Mouse (Mus musculus) limb, embryonic 10.5 days (tissue): ENCODE measurements at regions not wholly inside any gene's neighbourhood (a gene's known extent, or its start where the extent isn't known, plus 50 kb on each side); places are given as distances from the start of the nearest gene placed in this dataset.

Experiments used
- DNase-seq: peaks from one replicate; pipeline ENCODE4 v3.0.0-alpha.2; 2017; ENCODE audit warnings: low spot score
- H3K27ac ChIP-seq: fragments of 300-500 bp; sonication (generic); 2 replicates; pipeline ENCODE4 v1.5.1; 2016; ENCODE audit warnings: mild to moderate bottlenecking
- H3K27me3 ChIP-seq: fragments of 300-500 bp; sonication (generic); 2 replicates; pipeline ENCODE4 v1.6.1; 2016; ENCODE audit warnings: low read depth, mild to moderate bottlenecking; ENCODE audit not compliant: poor library complexity, severe bottlenecking
- H3K36me3 ChIP-seq: fragments of 300-500 bp; sonication (generic); 2 replicates; pipeline ENCODE4 v1.6.1; 2016; ENCODE audit warnings: mild to moderate bottlenecking, moderate library complexity
- H3K4me1 ChIP-seq: fragments of 300-500 bp; sonication (generic); 2 replicates; pipeline ENCODE4 v1.6.1; 2016
- H3K4me3 ChIP-seq: fragments of 300-500 bp; sonication (generic); 2 replicates; pipeline ENCODE4 v1.5.1; 2016; ENCODE audit warnings: mild to moderate bottlenecking, moderate library complexity
- H3K9me3 ChIP-seq: fragments of 300-500 bp; sonication (generic); replicated peaks from 2 replicates; pipeline ENCODE4 v1.6.1; 2016; ENCODE audit warnings: mild to moderate bottlenecking
- WGBS: fragments of 180-500 bp; shearing (Covaris S2); methylation state at CpG from one replicate; pipeline ENCODE4 v1.1.7; 2016; 5-methylcytosine and 5-hydroxymethylcytosine counted together

DNA sequence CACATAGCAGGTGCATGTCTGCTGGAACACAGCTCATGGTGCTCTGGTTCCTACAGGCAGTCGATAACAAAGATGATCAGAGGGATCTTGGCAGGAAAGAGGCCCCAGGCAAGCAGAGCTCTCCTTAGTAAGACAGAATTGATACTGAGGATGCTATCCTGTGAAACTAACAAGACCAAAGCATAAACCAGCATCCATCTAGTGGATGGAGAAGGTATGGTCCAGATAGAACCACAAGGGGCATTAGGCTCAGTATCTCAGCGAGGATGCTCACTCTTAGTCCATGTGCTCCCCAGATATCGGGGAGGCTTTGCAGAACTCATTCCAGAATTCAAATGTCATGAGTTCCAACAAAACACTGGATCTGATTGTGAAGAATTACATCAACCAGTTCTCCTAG is 162.1 kb upstream of the Runx1 start:
- Histone ChIP-seq H3K27ac (no peak overlapping the region), H3K4me3 (no peak overlapping the region), H3K4me1 (peaks cover 7% of the 10 kb centered on the region), H3K9me3 (no peaks in the 10 kb centered on the region), H3K36me3 (no peaks in the 10 kb centered on the region), H3K27me3 (peaks cover 5% of the 10 kb centered on the region)
- WGBS, result 80% methylated on average over 3 of the region's 3 CpGs
- no peak for DNase-seq

DNA sequence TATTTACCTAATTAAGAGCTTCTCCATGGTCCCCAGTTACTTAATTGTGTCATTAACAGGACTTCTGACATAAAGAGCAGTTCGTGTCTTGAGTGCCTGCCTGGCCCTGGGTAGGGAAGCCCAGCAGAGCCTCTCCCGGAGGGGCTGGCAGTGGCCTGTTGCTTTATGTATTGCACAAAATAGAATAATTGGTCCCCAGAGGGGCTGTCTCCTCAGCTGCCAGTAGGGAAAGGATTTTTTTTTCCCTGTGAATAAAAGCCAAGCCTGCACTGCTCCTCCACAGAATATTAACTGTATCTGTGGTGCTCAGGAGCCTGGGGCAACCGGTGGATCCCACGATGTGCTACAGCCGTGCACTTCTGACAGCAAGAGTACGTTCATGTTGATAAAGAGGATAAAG is 159.8 kb upstream of the Runx1 start:
- H3K36me3 ChIP-seq, result no peaks in the 10 kb centered on the region
- H3K4me1 ChIP-seq, result peaks cover 7% of the 10 kb centered on the region
- DNase-seq, result no peak
- H3K4me3 ChIP-seq, result no peak overlapping the region
- H3K27ac ChIP-seq, result no peak overlapping the region
- no peaks in the 10 kb centered on the region for H3K9me3 ChIP-seq
- 65% methylated on average over 6 of the region's 6 CpGs for WGBS
- H3K27me3 ChIP-seq, result peaks cover 10% of the 10 kb centered on the region

DNA sequence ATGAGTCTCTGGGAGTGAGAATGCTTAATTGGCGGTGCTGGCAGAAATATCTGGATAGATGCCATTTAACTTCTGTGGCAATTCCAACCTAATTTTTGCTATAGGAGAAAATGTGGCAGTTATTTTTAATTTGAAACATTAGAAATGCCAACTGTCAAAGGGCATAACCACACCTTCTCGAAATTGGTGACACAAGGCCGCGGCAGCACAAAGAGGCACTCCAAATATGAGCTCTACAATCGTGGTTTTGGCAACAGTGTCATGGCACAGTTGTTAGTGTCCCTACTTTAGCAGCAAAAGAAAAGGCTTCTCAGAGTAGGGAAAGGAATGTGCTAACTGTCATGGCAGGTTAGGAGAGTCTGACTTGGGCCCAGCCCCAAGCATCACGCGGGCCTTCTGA is 157.0 kb upstream of the Runx1 start:
- Histone ChIP-seq H3K27ac (no peak overlapping the region), H3K27me3 (peaks cover 28% of the 10 kb centered on the region), H3K4me3 (no peak overlapping the region), H3K36me3 (no peaks in the 10 kb centered on the region), H3K4me1 (peaks cover 11% of the 10 kb centered on the region), H3K9me3 (no peaks in the 10 kb centered on the region)
- DNase-seq, result no peak
- WGBS, result 96% methylated on average over 7 of the region's 7 CpGs

DNA sequence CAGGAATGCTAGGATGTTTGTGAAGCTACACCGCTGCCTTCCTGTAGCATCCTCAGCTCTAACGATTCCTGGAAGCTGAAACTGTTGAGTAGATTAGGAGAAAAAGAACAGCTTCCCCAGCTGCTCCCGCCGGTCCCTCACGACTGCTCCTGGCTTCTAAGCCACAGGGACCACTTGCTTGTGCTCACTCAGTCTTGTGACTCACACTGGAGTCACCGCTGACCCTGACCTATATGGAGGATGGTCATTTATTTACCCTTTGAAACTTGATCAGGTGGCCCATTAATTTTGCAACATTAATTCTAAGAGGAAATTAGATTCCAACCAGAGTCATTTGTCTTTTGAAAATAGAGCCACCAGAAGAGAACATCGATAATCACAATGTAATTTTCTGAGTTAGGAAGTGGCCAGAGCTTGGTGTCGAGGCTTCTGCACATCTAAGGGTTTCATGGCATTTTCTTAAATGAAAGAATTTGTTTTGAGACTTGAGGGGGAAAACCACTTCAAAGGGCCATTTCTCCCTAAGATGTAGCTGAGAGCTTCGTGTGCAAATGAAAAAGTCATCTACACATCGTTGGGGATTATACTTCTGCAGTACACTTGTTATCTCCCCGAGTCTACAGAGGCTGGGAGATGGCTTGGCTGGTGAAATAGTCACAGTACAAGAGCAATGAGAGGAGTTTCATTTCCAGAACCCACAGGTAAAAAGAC is 153.8 kb upstream of the Runx1 start:
- Histone ChIP-seq H3K36me3 (no peaks in the 10 kb centered on the region), H3K4me3 (no peak overlapping the region), H3K27ac (no peak overlapping the region), H3K9me3 (no peaks in the 10 kb centered on the region), H3K4me1 (peaks cover 8% of the 10 kb centered on the region; the same call in 1 of the 2 replicates), H3K27me3 (peaks cover 44% of the 10 kb centered on the region)
- no peak for DNase-seq
- WGBS, result 42% methylated on average over 11 of the region's 11 CpGs

DNA sequence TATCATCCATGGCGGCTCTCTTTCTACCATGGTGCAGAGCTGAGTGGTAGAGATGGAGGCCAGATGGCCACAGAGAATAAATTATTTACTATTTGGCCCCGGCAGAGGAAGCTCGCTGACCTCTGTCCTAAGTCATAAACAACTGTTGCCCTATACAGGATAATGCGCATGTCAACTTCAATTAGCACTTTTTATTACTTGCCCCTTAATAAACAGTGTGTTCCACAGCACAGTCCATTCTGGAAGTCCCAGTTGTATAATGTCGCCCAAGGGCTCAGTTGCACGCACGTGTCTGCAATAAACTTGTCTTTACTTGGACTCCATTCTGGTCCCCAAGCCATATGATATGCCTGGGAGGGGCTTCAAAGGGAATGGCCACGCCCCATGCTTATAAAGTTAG is 150.1 kb upstream of the Runx1 start:
- Histone ChIP-seq H3K27ac (no peak overlapping the region), H3K36me3 (no peaks in the 10 kb centered on the region), H3K9me3 (no peaks in the 10 kb centered on the region), H3K4me3 (no peak overlapping the region), H3K4me1 (peaks cover 8% of the 10 kb centered on the region; the same call in 1 of the 2 replicates), H3K27me3 (peaks cover 64% of the 10 kb centered on the region)
- DNase-seq, result peak; percentile 46
- 34% methylated on average over 8 of the region's 8 CpGs for WGBS

DNA sequence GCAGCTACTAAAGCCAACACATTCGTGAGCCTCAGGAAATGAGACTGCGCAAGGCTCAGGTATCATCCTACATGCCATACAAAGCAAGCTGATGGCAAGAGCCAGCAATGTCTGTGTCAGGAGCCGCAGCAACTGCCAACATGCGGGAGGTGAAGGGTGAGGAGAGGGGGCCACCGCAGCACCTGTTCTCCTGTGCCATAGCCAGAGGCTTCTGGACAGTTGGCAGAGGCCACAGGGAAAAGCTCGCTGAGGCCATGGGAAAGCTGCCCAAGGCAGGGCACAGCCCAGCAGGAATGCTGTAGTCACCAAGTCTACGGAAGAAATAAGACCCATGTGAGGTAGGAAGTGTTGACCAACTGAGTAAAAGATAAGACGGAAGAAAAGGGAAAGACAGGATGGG is 149.1 kb upstream of the Runx1 start:
- Histone ChIP-seq H3K27me3 (peaks cover 65% of the 10 kb centered on the region), H3K4me1 (peaks cover 6% of the 10 kb centered on the region; the same call in 1 of the 2 replicates), H3K27ac (no peak overlapping the region), H3K9me3 (no peaks in the 10 kb centered on the region), H3K36me3 (no peaks in the 10 kb centered on the region), H3K4me3 (no peak overlapping the region)
- DNase-seq, result no peak
- WGBS, result 88% methylated on average over 8 of the region's 8 CpGs

DNA sequence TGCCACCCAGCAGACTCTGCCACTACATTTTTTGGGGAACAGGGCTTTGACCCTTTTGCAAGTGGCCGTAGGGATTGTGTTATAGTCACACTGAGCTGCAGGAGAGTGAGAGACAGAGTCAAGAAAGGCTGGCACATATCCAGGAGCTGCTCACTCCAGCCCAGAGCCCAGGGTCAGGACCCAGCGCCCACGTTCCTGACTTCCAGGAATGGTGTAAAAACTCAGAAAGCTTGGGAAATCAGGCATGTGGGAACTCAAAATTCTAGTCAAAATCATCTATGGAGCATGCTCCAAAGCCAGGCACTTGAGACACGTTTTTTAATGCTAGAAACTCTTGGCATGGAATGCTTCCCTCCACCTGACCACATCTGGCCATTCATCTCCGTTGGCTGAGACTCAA is 146.7 kb upstream of the Runx1 start:
- WGBS, result 86% methylated on average over 5 of the region's 5 CpGs
- peaks cover 4% of the 10 kb centered on the region; the same call in 1 of the 2 replicates for H3K4me1 ChIP-seq
- no peak overlapping the region for H3K4me3 ChIP-seq
- H3K9me3 ChIP-seq, result no peaks in the 10 kb centered on the region
- DNase-seq, result no peak
- H3K36me3 ChIP-seq, result no peaks in the 10 kb centered on the region
- no peak overlapping the region for H3K27ac ChIP-seq
- H3K27me3 ChIP-seq, result peaks cover 56% of the 10 kb centered on the region

DNA sequence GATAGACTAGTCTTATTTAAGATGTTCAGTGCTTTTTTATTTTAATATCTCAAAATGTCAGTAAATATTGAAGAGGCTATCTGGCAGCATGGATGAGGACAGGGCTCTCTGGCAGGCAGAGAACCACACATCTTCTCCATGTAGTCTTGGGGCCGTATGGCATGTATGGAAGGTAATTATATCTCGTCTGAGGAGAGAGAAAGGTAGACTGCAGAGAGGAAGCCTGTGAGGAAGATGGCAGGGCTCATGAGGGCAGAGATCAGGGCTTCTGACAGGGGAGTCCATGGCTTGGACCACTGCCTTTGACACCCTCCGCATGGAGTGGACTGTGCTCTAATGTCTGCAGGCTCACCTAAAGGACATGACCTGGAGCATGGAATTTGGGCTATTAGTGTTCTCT is 146.0 kb upstream of the Runx1 start:
- H3K4me1 ChIP-seq, result peaks cover 4% of the 10 kb centered on the region; the same call in 1 of the 2 replicates
- no peak overlapping the region for H3K4me3 ChIP-seq
- no peaks in the 10 kb centered on the region for H3K36me3 ChIP-seq
- H3K27me3 ChIP-seq, result peaks cover 49% of the 10 kb centered on the region
- no peaks in the 10 kb centered on the region for H3K9me3 ChIP-seq
- H3K27ac ChIP-seq, result no peak overlapping the region
- WGBS, result 91% methylated on average over 3 of the region's 3 CpGs
- no peak for DNase-seq

DNA sequence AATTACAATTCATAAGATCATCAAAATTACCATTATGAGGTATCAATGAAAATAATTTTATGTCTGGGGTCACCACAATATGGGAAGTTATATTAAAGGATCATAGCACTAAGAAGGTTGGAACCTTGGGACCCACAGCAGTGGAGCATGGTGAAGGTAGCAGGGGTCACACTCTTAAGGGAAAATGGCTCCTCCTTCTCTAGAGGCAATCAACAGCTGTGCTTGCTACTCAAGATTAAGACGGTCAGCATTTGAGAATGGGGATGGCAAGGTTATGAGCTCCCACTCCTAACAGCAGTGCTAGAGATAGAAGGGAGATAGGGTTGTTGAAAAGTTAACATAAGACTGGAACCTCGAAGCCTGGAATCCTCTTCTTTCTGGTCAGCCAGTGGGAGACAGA is 144.6 kb upstream of the Runx1 start:
- H3K27me3 ChIP-seq, result peaks cover 45% of the 10 kb centered on the region
- no peaks in the 10 kb centered on the region for H3K9me3 ChIP-seq
- no peak overlapping the region for H3K27ac ChIP-seq
- DNase-seq, result no peak
- H3K36me3 ChIP-seq, result no peaks in the 10 kb centered on the region
- 88% methylated on average over 2 of the region's 2 CpGs for WGBS
- H3K4me1 ChIP-seq, result peaks cover 4% of the 10 kb centered on the region; the same call in 1 of the 2 replicates
- H3K4me3 ChIP-seq, result no peak overlapping the region

DNA sequence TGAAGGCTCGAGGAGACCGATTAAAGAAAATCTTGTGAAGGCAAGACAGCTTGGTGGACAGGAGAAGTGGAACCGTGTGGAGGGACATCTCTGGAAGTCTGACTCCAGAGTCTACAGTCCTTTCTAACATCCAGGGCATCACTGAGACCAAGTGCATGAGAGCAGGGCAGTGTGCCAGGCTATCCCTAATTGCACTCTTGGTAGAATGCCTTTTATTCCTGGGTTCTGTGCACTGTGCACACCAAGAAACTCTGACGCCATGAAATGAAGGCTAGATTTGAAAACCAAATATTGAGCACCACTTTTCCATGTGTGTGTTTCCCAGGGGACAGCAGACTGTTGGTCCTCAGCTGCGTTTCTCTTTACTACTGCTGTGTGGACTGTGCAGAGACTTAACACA is 143.1 kb upstream of the Runx1 start:
- WGBS, result 87% methylated on average over 5 of the region's 5 CpGs
- no peak overlapping the region for H3K27ac ChIP-seq
- H3K4me1 ChIP-seq, result no peaks in the 10 kb centered on the region
- no peaks in the 10 kb centered on the region for H3K36me3 ChIP-seq
- DNase-seq, result no peak
- H3K27me3 ChIP-seq, result peaks cover 46% of the 10 kb centered on the region
- H3K9me3 ChIP-seq, result no peaks in the 10 kb centered on the region
- no peak overlapping the region for H3K4me3 ChIP-seq

DNA sequence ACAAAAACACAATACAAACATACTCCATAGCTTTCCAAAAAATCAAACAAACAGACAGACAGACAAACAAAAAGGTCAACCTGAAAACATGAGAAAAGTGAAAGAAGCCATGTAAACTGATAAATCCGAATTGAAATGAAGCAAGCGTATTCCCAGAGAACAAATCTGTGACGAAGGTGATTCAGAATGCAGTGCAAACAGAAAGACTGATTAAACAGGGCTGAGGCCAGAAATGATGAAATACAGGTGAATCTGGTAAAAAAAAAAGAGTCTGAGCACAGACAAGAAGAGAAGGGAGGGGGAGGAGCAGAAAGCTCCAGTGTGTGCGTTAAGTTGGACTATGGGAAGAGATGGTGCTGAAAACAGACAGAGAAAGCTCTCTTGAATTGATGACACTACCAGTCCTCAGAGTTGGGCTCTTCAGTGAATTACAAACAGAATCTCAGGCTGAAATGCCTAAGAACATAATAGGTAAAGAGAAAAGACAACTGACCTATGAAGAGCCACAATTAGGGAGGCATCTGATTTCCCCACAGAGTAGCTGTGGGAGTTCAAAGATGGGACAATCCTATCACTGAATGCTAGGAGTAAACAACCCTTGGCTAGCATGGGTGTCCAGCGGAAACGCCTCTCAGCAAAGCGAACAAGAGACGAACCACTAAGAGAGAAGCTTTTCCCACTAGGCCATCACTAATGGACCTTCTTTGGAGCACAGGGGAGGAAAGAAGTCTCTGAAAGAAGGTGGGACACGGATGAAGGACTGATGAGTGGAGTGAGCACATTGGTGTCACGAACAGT is 140.3 kb upstream of the Runx1 start:
- H3K27me3 ChIP-seq, result peaks cover 20% of the 10 kb centered on the region
- no peaks in the 10 kb centered on the region; the same call in 1 of the 2 replicates for H3K4me1 ChIP-seq
- H3K36me3 ChIP-seq, result no peaks in the 10 kb centered on the region
- no peak for DNase-seq
- 90% methylated on average over 10 of the region's 10 CpGs for WGBS
- H3K27ac ChIP-seq, result no peak overlapping the region
- no peaks in the 10 kb centered on the region for H3K9me3 ChIP-seq
- H3K4me3 ChIP-seq, result no peak overlapping the region

DNA sequence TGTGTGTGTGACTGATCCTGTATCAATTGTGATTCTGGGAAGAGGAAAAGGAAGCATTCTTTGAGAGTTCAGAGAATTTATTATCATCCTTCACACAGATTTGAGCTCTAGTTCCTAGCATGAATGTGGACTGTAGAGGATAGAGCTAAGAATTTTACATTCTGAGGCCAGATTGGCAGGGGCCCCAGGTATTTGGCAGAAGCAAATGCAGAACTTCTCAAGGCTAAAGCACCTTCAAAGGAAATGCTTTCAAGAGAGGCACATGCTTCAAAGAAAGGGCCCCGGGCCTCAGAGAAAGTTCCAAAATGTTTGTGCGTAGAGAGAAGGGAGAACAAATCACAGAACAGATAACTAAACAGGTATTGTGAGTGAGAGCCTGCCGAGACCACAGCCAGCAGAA is 139.7 kb upstream of the Runx1 start:
- 83% methylated on average over 3 of the region's 3 CpGs for WGBS
- Histone ChIP-seq H3K27me3 (peaks cover 21% of the 10 kb centered on the region), H3K27ac (no peak overlapping the region), H3K4me3 (no peak overlapping the region), H3K36me3 (no peaks in the 10 kb centered on the region), H3K4me1 (no peaks in the 10 kb centered on the region; the same call in 1 of the 2 replicates), H3K9me3 (no peaks in the 10 kb centered on the region)
- DNase-seq, result no peak

DNA sequence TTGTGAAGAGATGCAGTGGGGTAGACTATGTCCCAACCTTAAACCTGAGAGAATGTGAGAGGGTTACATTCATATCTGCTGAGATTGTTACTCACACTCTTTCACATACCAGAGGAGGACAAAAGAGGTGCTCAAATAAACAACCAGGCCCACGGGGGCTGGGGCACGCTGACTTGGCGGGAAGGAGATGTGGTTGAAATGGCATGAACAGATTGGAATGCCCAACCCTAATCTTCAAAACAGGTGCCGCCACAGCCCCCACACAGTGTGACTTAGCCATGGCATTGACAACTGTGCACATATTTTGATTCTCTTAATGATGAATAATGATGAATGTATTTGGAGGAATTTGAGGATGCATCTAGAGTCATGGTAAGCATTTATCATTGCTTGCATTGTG is 137.6 kb upstream of the Runx1 start:
- H3K4me1 ChIP-seq, result no peaks in the 10 kb centered on the region; the same call in 1 of the 2 replicates
- H3K36me3 ChIP-seq, result no peaks in the 10 kb centered on the region
- H3K27me3 ChIP-seq, result peaks cover 11% of the 10 kb centered on the region
- H3K27ac ChIP-seq, result no peak overlapping the region
- 95% methylated on average over 4 of the region's 4 CpGs for WGBS
- no peak for DNase-seq
- no peaks in the 10 kb centered on the region for H3K9me3 ChIP-seq
- no peak overlapping the region for H3K4me3 ChIP-seq
